Mouse (Mus musculus) spleen, adult 2 months (tissue): ENCODE results near the gene Rorc. TPM values are rescaled to one million over a fixed set of nuclear protein-coding genes. Genes with fewer than 3 reads are reported as not detected.

ENCODE experiments used
- DNase-seq, 2 experiments: peaks; one replicate each; pipeline versions ENCODE4 v3.0.0 to v3.0.0-alpha.2; 2012 to 2021; ENCODE audit warnings: low spot score in 2 of 2, low read depth in 1 of 2
- H3K27ac ChIP-seq: fragments of 200-500 bp; 2 replicates; pipeline ENCODE4 v1.5.1; 2012; ENCODE audit warnings: low read length, inconsistent platforms; ENCODE audit not compliant: insufficient read depth
- H3K27me3 ChIP-seq: fragments of 200-500 bp; 2 replicates; pipeline ENCODE4 v1.6.1; 2012; ENCODE audit warnings: mild to moderate bottlenecking, moderate library complexity, low read length, inconsistent platforms; ENCODE audit not compliant: control insufficient read depth, insufficient read depth
- H3K36me3 ChIP-seq: fragments of 200-500 bp; 2 replicates; pipeline ENCODE4 v1.6.1; 2012; ENCODE audit warnings: mild to moderate bottlenecking, low read length, inconsistent platforms; ENCODE audit not compliant: control insufficient read depth, insufficient read depth
- H3K4me1 ChIP-seq: fragments of 200-500 bp; 2 replicates; pipeline ENCODE4 v1.6.1; 2011; ENCODE audit warnings: inconsistent platforms; ENCODE audit not compliant: control insufficient read depth, insufficient read depth, insufficient read length
- H3K4me3 ChIP-seq: fragments of 200-500 bp; 2 replicates; pipeline ENCODE4 v1.5.1; 2011; ENCODE audit warnings: mild to moderate bottlenecking, inconsistent platforms; ENCODE audit not compliant: insufficient read depth, insufficient read length; ENCODE audit errors: extremely low read depth
- CTCF ChIP-seq: fragments of 200-500 bp; IDR thresholded peaks from 2 replicates; pipeline ENCODE4 v1.5.1; 2011; ENCODE audit warnings: mild to moderate bottlenecking, inconsistent platforms; ENCODE audit not compliant: insufficient read depth, insufficient read length, insufficient replicate concordance; ENCODE audit errors: extremely low read depth
- POLR2A ChIP-seq: fragments of 200-500 bp; IDR thresholded peaks from 2 replicates; pipeline ENCODE4 v1.6.1; 2011; ENCODE audit warnings: low read depth, low read length, inconsistent platforms
- WGBS: fragments of 180-500 bp; shearing (Covaris S2); methylation state at CpG from one replicate; pipeline ENCODE4 v1.1.7; 2018; 5-methylcytosine and 5-hydroxymethylcytosine counted together
- polyA plus RNA-seq: library from polyadenylated mRNA; depleted of rRNA; stranded (reverse); fragments of >200 nt; gene quantifications from 2 replicates; pipeline ENCODE4 v1.2.3, GENCODE M21; 2012

The Rorc gene
- polyA plus RNA-seq, 1 experiment = 1.1 TPM

GRCm38 (mm10) chr3:94374636-94375035, 2.0 kb downstream of the Rorc start:
- no peak for DNase-seq

DNA sequence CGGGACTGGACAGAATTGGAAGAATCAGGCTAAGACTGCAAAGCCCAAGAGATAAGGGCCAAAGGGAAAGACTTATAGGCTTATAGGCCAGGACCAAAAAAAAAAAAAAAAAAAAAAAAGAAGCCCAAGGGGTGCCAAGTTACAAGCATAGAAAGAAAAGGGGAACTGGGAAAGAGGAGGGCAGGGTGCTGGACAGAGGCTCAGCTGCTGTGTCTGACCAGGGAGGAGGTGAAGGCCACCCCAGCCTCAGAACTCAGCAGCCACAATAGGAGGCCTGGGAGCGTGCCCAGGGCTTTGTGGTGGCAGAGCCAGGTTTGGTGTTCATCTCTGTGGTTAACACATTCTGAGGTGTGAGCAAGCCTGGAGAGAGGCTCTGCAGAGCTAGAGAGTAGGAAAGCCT, 2.6 kb downstream of the Rorc start:
- no peaks in the 10 kb centered on the region for H3K27me3 ChIP-seq
- no peak overlapping the region for H3K27ac ChIP-seq

More at GRCm38 (mm10) chr3:94374636-94375035, 2.0 kb downstream of the Rorc start:
- Histone ChIP-seq H3K36me3 (no peaks in the 10 kb centered on the region), H3K4me1 (no peaks in the 10 kb centered on the region), H3K27ac (no peak overlapping the region), H3K4me3 (no peak overlapping the region), H3K27me3 (no peaks in the 10 kb centered on the region)
- no peak for TF ChIP-seq POLR2A
- TF ChIP-seq CTCF = no peak

GRCm38 (mm10) chr3:94375861-94376260, 3.3 kb downstream of the Rorc start:
- no peak for DNase-seq
- TF ChIP-seq POLR2A (no peak), CTCF (no peak)
- no peaks in the 10 kb centered on the region for H3K27me3 ChIP-seq
- H3K36me3 ChIP-seq = no peaks in the 10 kb centered on the region
- H3K4me3 ChIP-seq = no peak overlapping the region
- no peaks in the 10 kb centered on the region for H3K4me1 ChIP-seq
- 63% methylated on average over 5 of the region's 5 CpGs for WGBS
- no peak overlapping the region for H3K27ac ChIP-seq

More for the DNA sequence above, 2.6 kb downstream of the Rorc start:
- TF ChIP-seq CTCF (no peak), POLR2A (no peak)
- 41% methylated on average over 2 of the region's 2 CpGs for WGBS
- H3K4me3 ChIP-seq = no peak overlapping the region
- no peaks in the 10 kb centered on the region for H3K4me1 ChIP-seq
- DNase-seq = no peak
- no peaks in the 10 kb centered on the region for H3K36me3 ChIP-seq

- WGBS = 35% methylated on average over 13 of the region's 13 CpGs
- DNase-seq = no peak
- Histone ChIP-seq H3K27me3 (no peaks in the 10 kb centered on the region), H3K4me3 (no peak overlapping the region), H3K4me1 (no peaks in the 10 kb centered on the region), H3K27ac (no peak overlapping the region), H3K36me3 (no peaks in the 10 kb centered on the region)
- TF ChIP-seq CTCF = no peak
- no peak for TF ChIP-seq POLR2A
These were observed 4.7 kb downstream of the Rorc start for GRCm38 (mm10) chr3:94377028-94377923.

DNA sequence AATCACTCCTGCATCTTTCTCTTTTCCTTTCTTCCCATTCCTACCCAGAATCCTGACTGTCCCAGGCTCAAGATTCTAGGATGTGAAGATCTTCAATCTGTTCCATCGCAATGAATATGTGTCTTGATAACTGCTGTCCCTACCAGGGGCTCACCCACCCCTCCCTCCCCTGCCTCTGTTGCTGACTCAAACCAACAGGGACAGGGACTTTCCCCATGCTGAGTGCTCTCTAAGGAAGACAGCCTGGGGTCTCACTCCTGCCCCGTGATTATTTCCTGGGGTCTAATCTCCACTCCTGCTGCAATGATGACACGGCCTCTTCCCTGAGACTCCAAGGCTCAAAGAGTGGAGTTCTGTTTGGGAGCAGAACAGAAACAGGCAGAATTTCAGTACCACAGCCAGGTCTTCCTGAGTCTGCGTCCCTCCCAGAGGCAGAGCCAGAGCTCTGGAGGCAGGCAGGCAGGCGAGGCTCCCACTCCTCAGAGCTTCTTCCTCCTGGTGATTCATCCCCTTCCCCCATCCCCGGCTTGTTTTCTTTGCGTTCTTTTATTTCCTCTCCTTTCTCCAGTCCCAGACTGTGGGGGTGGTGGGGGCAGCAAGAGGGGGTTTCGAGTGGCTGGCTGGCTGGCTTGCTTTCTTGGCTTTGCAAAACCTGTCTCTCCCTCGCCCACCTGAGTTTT, 7.4 kb downstream of the Rorc start:
- Histone ChIP-seq H3K27me3 (no peaks in the 10 kb centered on the region), H3K4me3 (no peak overlapping the region), H3K27ac (no peak overlapping the region), H3K4me1 (no peaks in the 10 kb centered on the region), H3K36me3 (no peaks in the 10 kb centered on the region)
- 50% methylated on average over 9 of the region's 9 CpGs for WGBS
- no peak for TF ChIP-seq CTCF
- TF ChIP-seq POLR2A = no peak
- no peak for DNase-seq

- DNase-seq = no peak
- TF ChIP-seq CTCF = no peak
- no peak for TF ChIP-seq POLR2A
- WGBS = 25% methylated on average over 5 of the region's 5 CpGs
- Histone ChIP-seq H3K27me3 (no peaks in the 10 kb centered on the region), H3K27ac (no peak overlapping the region), H3K4me1 (no peaks in the 10 kb centered on the region), H3K4me3 (no peak overlapping the region), H3K36me3 (no peaks in the 10 kb centered on the region)
These were observed 9.7 kb downstream of the Rorc start for GRCm38 (mm10) chr3:94382308-94382707.

DNA sequence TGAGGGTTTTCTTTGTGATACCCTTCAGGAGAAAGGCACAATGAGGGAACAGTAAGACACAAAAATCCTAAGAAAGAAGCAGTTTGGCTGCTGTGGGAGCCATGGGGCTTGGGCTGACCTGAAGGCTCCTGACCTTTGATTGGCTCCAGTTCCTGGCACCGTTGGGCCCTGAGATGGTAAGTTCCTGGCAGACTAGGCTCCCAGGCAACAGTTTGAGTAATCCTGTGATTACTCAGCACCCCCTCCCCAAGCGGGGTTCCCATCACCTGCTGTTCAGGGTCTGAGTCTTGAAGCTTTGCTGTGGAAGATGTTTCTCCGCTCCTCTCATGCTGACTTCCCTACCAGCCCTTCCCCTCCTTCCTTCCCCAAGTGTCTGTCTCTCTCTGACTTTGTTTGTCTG, 10.9 kb downstream of the Rorc start:
- no peak for DNase-seq
- Histone ChIP-seq H3K27ac (no peak overlapping the region), H3K27me3 (no peaks in the 10 kb centered on the region), H3K36me3 (no peaks in the 10 kb centered on the region), H3K4me3 (no peak overlapping the region), H3K4me1 (no peaks in the 10 kb centered on the region)
- TF ChIP-seq CTCF (no peak), POLR2A (no peak)
- 65% methylated on average over 3 of the region's 3 CpGs for WGBS
